Mouse (Mus musculus): ENCODE data around the gene Mcu. TPM values are rescaled to one million over a fixed set of nuclear protein-coding genes. Genes with fewer than 3 reads are reported as not detected.

Mcu gene
- total RNA-seq, 2 experiments from 2014 or later = 63.1 to 65.2 TPM

- no peak for DNase-seq
Measured at GRCm38 (mm10) chr10:59490920-59491319, 125.6 kb downstream of the Mcu start.

GRCm38 (mm10) chr10:59489411-59489810 is 127.1 kb downstream of the Mcu start:
- no peak for DNase-seq

DNA sequence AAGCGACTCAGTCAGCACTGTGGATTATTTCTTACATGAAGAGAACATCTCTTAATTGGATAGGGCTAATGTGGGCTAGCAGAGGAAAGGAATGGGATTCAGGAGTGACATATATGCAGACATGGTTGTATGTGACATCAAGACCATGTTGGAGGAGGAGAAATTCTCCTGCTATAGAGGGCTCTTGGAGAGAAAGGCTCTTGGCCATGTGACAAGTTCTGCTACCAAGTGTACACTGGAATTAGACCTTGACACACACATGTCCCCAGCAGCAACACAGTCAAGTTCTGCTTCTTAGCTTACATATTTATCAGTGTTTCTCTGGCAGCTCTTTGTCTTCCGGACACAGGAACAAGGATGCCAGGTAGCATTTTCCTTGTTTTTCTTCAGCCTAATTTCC is 129.1 kb downstream of the Mcu start:
- no peak for DNase-seq

DNA sequence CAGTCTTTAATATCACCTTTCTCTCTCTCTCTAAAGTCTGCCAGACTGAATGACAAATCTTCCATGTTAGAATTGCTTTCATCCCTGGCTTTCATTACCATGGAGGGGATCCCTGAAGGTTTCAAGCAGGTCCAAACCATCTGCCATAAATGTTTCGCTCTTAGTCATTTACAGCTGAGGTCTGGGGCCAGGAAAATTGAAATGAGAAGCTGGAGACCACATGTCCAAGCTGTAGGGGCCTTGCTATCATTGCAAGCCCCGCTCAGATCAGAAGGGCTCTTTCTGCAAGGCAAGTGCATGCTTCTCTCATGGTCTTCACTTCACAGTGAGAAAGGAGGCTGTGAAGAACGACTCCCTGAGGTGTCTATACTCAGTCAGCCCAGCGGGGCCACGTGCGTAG is 132.2 kb downstream of the Mcu start:
- DNase-seq = no peak

DNA sequence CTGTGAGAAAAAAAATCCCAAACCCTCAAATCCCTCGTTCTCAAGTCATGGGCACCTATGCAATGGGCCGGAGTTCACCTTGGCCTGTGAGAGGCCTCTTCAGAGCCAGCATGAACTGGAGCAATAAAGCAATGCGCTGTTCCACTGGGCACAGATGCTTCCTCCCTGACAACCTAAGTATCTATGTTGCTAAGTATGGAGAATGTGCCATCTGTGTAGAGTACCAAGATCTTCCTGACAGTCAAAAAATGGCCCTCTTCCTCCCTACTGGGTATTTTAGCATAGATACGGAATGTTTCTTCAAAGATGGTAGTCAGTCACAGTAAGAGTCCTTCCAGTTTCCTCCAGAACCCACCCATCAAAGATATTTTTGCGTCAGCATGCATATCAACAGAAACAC is 135.1 kb downstream of the Mcu start:
- no peak for DNase-seq

- peak; percentile 63 for DNase-seq
Measured at GRCm38 (mm10) chr10:59470451-59470850, 146.0 kb downstream of the Mcu start.

- no peak for DNase-seq
Measured at GRCm38 (mm10) chr10:59467297-59467696, 149.2 kb downstream of the Mcu start.

GRCm38 (mm10) chr10:59466626-59467025 is 149.9 kb downstream of the Mcu start:
- no peak for DNase-seq

- DNase-seq = no peak
Measured at GRCm38 (mm10) chr10:59465546-59465945, 150.9 kb downstream of the Mcu start.

- DNase-seq = no peak
Measured at GRCm38 (mm10) chr10:59462307-59462706, 154.2 kb downstream of the Mcu start.

DNA sequence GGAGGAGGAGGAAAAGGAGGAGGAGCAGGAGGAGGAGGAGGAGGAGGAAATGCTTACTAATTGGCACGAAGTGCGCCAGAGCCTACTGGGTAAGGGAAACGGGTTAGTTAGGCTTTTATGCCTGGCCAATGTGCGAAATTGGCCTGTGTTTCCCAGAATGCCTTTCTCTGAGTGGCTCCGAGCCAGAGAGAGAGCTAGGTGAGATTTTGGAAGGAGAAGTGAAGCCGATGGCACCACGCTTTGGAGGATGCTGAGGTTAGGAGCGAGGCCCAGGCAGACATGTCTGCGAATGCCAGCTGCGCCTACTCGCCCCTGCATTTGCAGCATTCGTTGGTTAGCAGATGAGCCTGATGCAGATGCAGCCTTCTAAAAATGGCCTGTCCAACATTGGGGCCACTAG is 156.7 kb downstream of the Mcu start:
- no peak for DNase-seq

DNA sequence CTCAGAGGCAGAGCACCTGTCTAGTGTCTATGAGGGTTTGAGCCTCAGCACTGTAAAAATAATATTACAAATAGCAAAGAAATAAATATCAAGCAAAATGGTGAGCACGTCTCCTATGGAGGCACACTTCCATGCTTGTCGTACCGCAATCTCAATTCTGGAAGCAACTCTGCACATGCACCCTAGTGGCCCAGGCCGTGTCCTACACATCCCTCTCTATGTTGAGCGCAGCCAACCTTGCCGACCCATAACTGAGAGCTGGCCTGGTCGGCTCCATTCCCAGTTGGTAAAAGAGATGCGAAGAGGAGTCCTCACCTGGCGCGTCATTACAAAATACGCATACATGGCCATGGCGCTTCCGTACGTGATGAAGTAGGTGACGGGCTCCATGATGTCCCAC is 161.9 kb downstream of the Mcu start:
- DNase-seq = no peak

GRCm38 (mm10) chr10:59451839-59452238 is 164.7 kb downstream of the Mcu start:
- DNase-seq = no peak

- DNase-seq = no peak
Measured at GRCm38 (mm10) chr10:59447546-59447945, 168.9 kb downstream of the Mcu start.

DNA sequence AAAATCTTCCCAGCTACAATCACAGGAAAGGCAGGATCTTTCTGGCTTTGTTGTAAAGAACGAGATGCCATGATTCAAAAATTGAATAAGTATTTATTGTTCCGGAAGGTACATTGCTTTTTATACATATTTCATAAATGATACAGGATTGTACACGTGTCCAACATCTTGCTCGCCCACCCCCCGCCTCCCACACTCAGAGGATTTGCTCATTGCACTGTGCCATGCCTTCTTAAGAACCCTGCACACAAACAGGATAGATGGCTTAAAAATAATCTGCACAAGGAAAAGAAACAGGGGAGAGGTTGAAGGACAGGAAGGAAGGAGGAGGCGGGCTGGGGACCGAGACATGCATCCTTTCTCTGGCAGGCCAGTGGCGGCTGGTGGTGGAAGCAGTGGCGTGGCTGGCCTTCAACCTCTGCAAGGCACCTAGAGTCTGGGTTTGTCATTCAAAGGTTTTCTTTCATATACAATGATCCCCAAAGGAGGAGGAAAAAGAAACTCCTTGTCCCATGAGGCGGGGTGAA is 169.5 kb downstream of the Mcu start:
- no peak for DNase-seq

GRCm38 (mm10) chr10:59444635-59445034 is 171.9 kb downstream of the Mcu start:
- no peak for DNase-seq

DNA sequence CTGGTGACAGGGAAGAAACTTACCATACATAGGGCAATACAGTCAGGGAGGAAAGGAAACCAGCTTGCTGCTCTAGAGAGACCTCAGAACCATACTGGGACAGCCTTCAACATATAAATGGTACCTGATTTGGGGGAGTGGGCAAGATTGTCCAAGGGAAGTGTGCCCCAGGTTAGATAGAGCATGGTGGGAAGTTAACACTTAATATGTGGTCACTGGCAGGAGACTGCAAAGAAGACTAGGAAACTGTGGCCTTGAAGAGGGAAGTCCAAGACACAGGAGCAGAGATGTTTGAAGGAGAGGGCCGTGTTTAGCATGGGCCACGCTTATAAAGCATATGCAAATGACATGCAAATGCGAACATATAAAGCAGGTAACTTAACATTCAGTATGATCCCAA is 172.4 kb downstream of the Mcu start:
- no peak for DNase-seq

DNA sequence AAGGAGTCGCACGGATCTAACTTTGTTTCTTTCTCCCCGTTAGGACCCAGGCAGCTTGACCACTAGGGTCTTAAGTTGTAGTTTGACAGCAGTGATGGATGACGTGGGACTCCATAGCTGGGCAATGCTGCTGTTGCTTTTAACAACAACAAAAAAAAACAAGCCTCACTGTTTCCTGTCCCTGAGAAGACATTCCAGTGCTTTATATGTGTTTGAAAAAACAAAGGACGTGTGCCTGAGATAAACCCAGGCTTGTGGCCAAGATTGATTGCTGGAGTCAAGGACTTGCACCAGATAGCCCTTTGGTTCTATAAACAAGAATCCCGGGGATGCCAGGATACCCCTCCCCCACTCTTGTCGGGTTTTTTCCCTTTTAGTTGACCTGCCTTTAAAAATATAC is 173.3 kb downstream of the Mcu start:
- DNase-seq = no peak

GRCm38 (mm10) chr10:59441735-59442134 is 174.8 kb downstream of the Mcu start, which contains the start of gene Oit3:
Oit3 (minus strand) TSS chr10:59441778.
- DNase-seq = no peak

- DNase-seq = no peak
Measured at GRCm38 (mm10) chr10:59440177-59440576, 176.3 kb downstream of the Mcu start.

GRCm38 (mm10) chr10:59439508-59439931 is 177.0 kb downstream of the Mcu start:
- DNase-seq = peak; percentile 72

DNA sequence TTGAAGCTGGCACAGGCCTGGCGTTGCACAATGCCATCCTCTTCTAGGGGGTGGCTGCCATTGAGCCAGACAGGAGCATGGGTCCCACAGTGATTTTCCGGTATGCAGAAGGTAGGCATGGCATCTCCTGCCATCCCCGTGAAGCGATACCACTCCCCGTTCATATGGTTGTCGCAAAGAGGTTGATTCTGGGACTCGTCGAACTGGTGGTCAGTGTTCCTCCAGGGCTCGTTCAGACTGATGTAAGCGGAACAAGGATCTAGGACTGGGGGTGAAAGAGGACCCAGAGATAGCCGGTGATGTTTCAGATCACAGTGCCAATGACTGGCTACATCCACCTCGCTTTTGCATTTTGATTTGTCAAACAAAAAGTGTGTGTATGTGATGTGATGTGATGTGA is 177.8 kb downstream of the Mcu start:
- no peak for DNase-seq

DNA sequence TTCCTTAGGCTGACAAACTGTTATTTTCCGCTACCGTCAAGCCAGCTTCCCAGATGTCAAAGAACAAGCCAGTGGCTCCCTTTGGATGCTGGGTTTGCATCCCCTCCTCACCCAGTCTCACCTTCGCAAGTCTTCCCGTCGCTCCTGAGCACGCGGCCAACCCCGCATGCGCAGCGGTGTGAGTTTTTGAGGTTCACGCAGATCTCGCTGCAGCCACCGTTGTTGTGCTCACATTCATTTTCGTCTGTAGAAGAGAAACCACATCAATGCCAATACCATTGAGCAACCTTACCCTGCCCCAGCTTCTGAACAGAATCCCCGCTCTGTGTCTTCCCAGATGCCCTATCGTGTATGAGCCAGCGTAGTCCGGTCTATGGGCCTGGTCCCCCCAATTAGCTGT is 180.7 kb downstream of the Mcu start:
- no peak for DNase-seq

DNA sequence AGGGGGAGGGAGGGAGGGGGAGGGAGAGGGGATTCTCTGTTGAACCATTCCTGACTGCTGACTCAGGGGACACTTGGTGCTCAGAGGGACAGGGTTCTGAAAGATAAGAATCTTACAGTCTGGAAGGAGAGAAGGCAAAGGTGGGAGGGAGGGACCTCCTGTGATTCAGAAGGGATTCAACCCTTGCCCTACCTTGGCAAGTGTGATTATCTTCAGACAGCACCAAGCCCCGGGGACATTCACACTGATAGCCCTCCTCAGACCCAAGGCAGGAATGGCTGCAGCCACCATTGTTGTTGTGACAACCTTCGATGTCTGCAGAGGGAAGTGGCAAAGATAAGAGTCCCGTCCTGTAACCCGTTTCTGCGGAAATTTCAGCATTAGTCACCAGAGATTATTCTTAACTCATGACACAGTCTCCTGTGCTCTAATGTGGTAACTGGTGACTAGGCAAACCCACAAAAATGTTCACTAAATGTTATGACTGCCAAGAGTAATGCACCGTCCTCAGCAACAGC is 185.7 kb downstream of the Mcu start:
- no peak for DNase-seq
